Mouse (Mus musculus) liver, embryonic 11.5 days (tissue): Measurements from ENCODE around the gene F8. TPM values are rescaled to one million over a fixed set of nuclear protein-coding genes. Genes with fewer than 3 reads are reported as not detected.
"Not testable (repeated sequence)": the region's sequence is repeated elsewhere in the genome, so short reads cannot be mapped to it uniquely, and the experiment has no call there.

Experiments
- ATAC-seq: fragments of 200-750 bp; cut with Nextera tagmentation; replicated peaks from 2 replicates; pipeline ENCODE4 v1.8.0; 2017; ENCODE audit warnings: moderate number of reproducible peaks, mild to moderate bottlenecking, moderate TSS enrichment, moderate library complexity; ENCODE audit not compliant: low FRiP score
- DNase-seq: peaks from one replicate; pipeline ENCODE4 v3.0.0-alpha.2; 2017; ENCODE audit warnings: low spot score
- H3K27ac ChIP-seq: fragments of 300-500 bp; sonication (generic); 2 replicates; pipeline ENCODE4 v1.5.1; 2014; ENCODE audit warnings: mild to moderate bottlenecking, low read depth, low read length, control low read depth
- H3K27me3 ChIP-seq: fragments of 300-500 bp; sonication (generic); replicated peaks from 2 replicates; pipeline ENCODE4 v1.6.1; 2014; ENCODE audit warnings: low read length, mixed read lengths; ENCODE audit not compliant: control insufficient read depth, insufficient read depth
- H3K36me3 ChIP-seq: fragments of 300-500 bp; sonication (generic); 2 replicates; pipeline ENCODE4 v1.6.1; 2014; ENCODE audit warnings: mild to moderate bottlenecking, low read length, moderate library complexity, mixed read lengths; ENCODE audit not compliant: control insufficient read depth, insufficient read depth
- H3K4me1 ChIP-seq: fragments of 300-500 bp; sonication (generic); replicated peaks from 2 replicates; pipeline ENCODE4 v1.6.1; 2014; ENCODE audit warnings: low read length, mixed read lengths; ENCODE audit not compliant: control insufficient read depth, insufficient read depth
- H3K4me2 ChIP-seq: fragments of 300-500 bp; sonication (generic); 2 replicates; pipeline ENCODE4 v1.6.1; 2014; ENCODE audit warnings: mild to moderate bottlenecking, control low read depth, moderate library complexity
- H3K4me3 ChIP-seq: fragments of 300-500 bp; sonication (generic); 2 replicates; pipeline ENCODE4 v1.5.1; 2014; ENCODE audit warnings: low read depth, low read length, control low read depth
- H3K9ac ChIP-seq: fragments of 300-500 bp; sonication (generic); 2 replicates; pipeline ENCODE4 v1.6.1; 2014; ENCODE audit warnings: low read depth, low read length, control low read depth
- H3K9me3 ChIP-seq: fragments of 300-500 bp; sonication (generic); 2 replicates; pipeline ENCODE4 v1.6.1; 2016; ENCODE audit warnings: low read length, inconsistent platforms, mixed read lengths; ENCODE audit not compliant: control insufficient read depth
- WGBS: fragments of 180-500 bp; shearing (Covaris S2); extraction: QIAGEN DNeasy Blood & Tissue Kit; methylation state at CpG from one replicate; pipeline ENCODE4 v1.1.7; 2014; 5-methylcytosine and 5-hydroxymethylcytosine counted together
- polyA plus RNA-seq: library from polyadenylated mRNA; unstranded; fragments of >200 nt; fragmentation: Nextera tagmentation; extraction: Ambion mirVana; gene quantifications from 2 replicates; pipeline ENCODE4 v1.2.1, GENCODE M21; 2014

The F8 gene
- polyA plus RNA-seq, 1 experiment from 2014 or later: 1.5 TPM

DNA sequence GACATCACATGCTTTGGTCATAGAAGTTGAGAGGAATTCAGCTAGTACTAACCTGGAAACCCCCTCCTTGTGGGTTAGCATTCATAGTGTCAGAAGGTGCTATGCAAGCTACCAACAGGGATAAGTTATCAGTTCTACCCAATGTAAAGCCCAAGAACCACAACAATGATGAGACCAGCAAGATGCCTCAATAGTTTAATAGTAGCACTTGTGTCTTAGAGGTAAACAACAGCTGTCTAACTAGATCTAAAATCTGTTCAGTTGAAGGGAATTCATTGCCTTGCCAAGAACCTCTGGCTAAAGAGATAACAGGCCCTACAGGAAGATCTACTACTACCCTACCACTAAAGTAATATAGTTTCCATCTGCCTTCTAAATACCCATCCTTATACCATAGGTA lies 5.6 kb downstream of the F8 start:
- no peak overlapping the region for H3K9ac ChIP-seq
- no peaks in the 10 kb centered on the region for H3K4me1 ChIP-seq
- H3K27me3 ChIP-seq: no peaks in the 10 kb centered on the region
- no peak for DNase-seq
- no peak overlapping the region for H3K27ac ChIP-seq
- no peak overlapping the region for H3K4me3 ChIP-seq
- H3K4me2 ChIP-seq: no peak overlapping the region
- H3K9me3 ChIP-seq: no peaks in the 10 kb centered on the region
- ATAC-seq: no peak
- H3K36me3 ChIP-seq: no peaks in the 10 kb centered on the region

DNA sequence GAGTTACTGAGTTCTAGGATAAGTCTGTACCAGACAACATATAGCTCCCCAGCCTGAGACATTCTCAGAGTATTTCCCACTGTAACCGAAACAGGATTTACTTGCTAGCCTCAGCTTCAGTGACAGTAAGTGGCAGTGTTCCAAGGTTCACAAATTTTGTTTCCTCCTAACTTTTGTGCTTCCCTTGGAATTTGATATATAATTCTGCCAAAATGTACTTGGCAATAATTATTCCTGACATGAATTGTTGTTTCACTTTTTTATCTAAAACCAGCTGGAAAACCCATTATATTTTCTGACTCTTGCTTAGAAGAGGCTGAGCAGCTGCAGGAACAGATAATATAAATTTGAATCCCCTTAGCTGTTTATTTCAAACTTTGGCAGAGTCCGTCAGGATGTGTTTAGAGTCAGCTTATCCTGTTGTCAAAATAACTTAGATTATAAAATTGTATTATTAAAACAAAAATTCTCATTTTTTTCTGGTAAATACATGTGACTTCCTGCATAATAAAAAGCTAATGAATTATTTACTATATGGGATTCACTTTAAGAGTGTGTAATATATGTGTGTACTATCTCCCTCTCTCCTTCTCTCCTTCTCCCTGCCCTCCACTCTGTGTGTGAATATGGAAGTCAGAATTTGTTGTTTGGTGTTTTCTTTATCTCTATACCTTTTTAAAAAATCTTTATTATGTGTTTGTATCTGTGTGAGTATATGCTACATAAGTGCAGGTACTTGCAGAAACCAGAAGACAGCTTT lies 9.6 kb downstream of the F8 start:
- H3K9me3 ChIP-seq: no peaks in the 10 kb centered on the region
- H3K27ac ChIP-seq: no peak overlapping the region
- no peaks in the 10 kb centered on the region for H3K36me3 ChIP-seq
- DNase-seq (no peak), ATAC-seq (no peak)
- no peaks in the 10 kb centered on the region for H3K4me1 ChIP-seq
- H3K9ac ChIP-seq: no peak overlapping the region
- no peak overlapping the region for H3K4me3 ChIP-seq
- H3K4me2 ChIP-seq: no peak overlapping the region
- H3K27me3 ChIP-seq: no peaks in the 10 kb centered on the region
- WGBS: 79% methylated on average over 2 of the region's 2 CpGs

DNA sequence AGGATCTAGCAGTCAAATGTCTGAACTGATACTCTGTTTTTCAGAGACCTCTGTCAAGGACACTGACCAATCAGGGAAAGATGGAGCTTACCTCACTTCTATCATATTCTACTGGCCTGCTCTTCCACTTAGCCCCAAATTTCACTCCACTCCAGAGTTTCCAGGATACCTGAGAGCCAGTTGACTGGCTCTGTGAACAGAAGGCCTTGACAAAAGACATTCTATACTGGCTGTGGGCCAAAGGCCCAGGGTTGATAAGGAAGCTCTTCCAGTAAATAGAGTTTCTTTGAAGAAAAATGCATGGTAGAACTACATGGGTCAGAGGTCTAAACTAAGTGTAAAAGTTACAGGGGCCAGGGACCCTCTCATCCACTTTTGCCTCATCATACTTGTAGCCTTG lies 12.2 kb downstream of the F8 start:
- no peak for DNase-seq
- Histone ChIP-seq H3K27me3 (no peaks in the 10 kb centered on the region), H3K9ac (no peak overlapping the region), H3K9me3 (no peaks in the 10 kb centered on the region), H3K4me2 (no peak overlapping the region), H3K36me3 (no peaks in the 10 kb centered on the region), H3K4me3 (no peak overlapping the region), H3K4me1 (no peaks in the 10 kb centered on the region), H3K27ac (no peak overlapping the region)
- no peak for ATAC-seq

DNA sequence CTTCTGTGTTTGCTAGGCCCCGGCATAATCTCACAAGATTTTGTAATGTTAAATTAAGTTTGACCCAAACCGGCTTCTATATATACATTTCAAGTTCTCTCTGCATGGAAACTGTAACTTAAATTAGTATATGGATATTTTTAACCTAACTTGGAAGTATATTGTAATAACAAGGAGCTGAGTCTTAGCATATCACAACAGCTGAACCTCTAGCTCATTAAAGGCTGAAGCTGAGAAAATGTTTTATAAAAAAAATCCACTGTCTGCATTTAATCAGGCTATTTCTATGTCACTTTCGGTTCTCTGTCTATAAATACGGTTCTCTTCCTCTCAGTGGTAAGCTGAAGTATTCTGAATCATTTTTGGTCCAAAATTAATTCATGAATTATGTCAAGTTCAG lies 58.9 kb downstream of the F8 start:
- no peak for DNase-seq
- Histone ChIP-seq H3K9me3 (no peaks in the 10 kb centered on the region), H3K4me1 (no peaks in the 10 kb centered on the region), H3K4me3 (no peak overlapping the region), H3K27ac (no peak overlapping the region), H3K36me3 (no peaks in the 10 kb centered on the region), H3K27me3 (no peaks in the 10 kb centered on the region), H3K4me2 (no peak overlapping the region), H3K9ac (no peak overlapping the region)
- no peak for ATAC-seq
- WGBS: 91% methylated on average over 4 of the region's 4 CpGs

GRCm38 (mm10) chrX:75271676-75272075 lies 110.7 kb downstream of the F8 start:
- no peaks in the 10 kb centered on the region for H3K4me1 ChIP-seq
- ATAC-seq (no peak), DNase-seq (no peak)
- H3K9me3 ChIP-seq: no peaks in the 10 kb centered on the region
- H3K27ac ChIP-seq: no peak overlapping the region
- no peaks in the 10 kb centered on the region for H3K36me3 ChIP-seq
- H3K4me2 ChIP-seq: no peak overlapping the region
- no peak overlapping the region for H3K4me3 ChIP-seq
- H3K27me3 ChIP-seq: no peaks in the 10 kb centered on the region
- H3K9ac ChIP-seq: no peak overlapping the region
- 62% methylated on average over 8 of the region's 8 CpGs for WGBS

GRCm38 (mm10) chrX:75233603-75234376 lies 148.6 kb downstream of the F8 start:
- H3K27ac ChIP-seq, H3K36me3 ChIP-seq, H3K9me3 ChIP-seq, DNase-seq, H3K4me1 ChIP-seq, H3K4me3 ChIP-seq, ATAC-seq, H3K27me3 ChIP-seq, H3K9ac ChIP-seq, H3K4me2 ChIP-seq: not testable (repeated sequence)
- WGBS: 33% methylated on average over 7 of the region's 8 CpGs

- H3K4me2 ChIP-seq: no peak overlapping the region
- ATAC-seq (no peak), DNase-seq (no peak)
- H3K9me3 ChIP-seq: no peaks in the 10 kb centered on the region
- H3K4me3 ChIP-seq: no peak overlapping the region
- no peaks in the 10 kb centered on the region for H3K36me3 ChIP-seq
- H3K9ac ChIP-seq: no peak overlapping the region
- H3K4me1 ChIP-seq: no peaks in the 10 kb centered on the region
- no peaks in the 10 kb centered on the region for H3K27me3 ChIP-seq
- H3K27ac ChIP-seq: no peak overlapping the region
- WGBS: 71% methylated on average over 1 of the region's 1 CpGs
Observed at GRCm38 (mm10) chrX:75231456-75231855, 151.0 kb downstream of the F8 start.

DNA sequence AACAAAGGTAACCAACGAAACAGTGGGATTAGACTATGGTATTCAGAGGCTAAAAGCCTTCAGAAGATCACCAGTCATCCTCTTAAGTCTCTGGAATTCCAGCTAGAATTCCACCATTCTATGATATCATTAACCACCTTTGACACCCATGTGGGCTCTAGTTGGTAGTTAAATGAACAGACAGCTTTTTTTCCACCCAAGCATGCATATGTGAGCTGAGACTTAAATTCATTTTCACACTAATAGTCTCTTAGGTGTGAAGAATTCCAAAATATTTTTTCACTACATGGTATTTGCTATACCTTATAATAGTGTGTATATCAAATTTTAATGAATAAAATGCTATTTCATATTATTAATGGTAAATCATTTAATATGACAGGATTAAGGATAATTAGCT lies 218.7 kb downstream of the F8 start, which contains the start of gene Smim9:
Gene Smim9, minus strand, starts transcription at position 101 of the 400 bp plus-strand sequence.
- ATAC-seq: no peak
- WGBS: 54% methylated on average over 1 of the region's 1 CpGs

More for the DNA sequence above, 218.7 kb downstream of the F8 start, which contains the start of gene Smim9:
- H3K27me3 ChIP-seq: no peaks in the 10 kb centered on the region
- H3K4me3 ChIP-seq: no peak within 1 kb of the TSS
- no peaks in the 10 kb centered on the region for H3K9me3 ChIP-seq
- no peak within 1 kb of the TSS for H3K4me2 ChIP-seq
- no peaks in the 10 kb centered on the region for H3K4me1 ChIP-seq
- no peak within 1 kb of the TSS for H3K9ac ChIP-seq
- no peak within 1 kb of the TSS for H3K27ac ChIP-seq
- DNase-seq: no peak
- H3K36me3 ChIP-seq: no peaks in the 10 kb centered on the region
